Mouse (Mus musculus) small intestine, adult 2 months (tissue): ENCODE measurements around the gene Tekt4.

Experiments used
- CTCF ChIP-seq: fragments of 200-500 bp; IDR thresholded peaks from 2 replicates; pipeline ENCODE4 v1.5.1; 2012; ENCODE audit warnings: low read depth, mild to moderate bottlenecking, control low read depth, inconsistent platforms, low read length, moderate library complexity, mixed read lengths; ENCODE audit not compliant: insufficient replicate concordance, insufficient read length; ENCODE audit errors: extremely low read depth
- POLR2A ChIP-seq: fragments of 200-500 bp; IDR thresholded peaks from 2 replicates; pipeline ENCODE4 v1.6.1; 2012; ENCODE audit warnings: low read depth, mild to moderate bottlenecking, control low read depth, inconsistent platforms, low read length, moderate library complexity

- TF ChIP-seq CTCF (no peak), POLR2A (no peak)
Observed at GRCm38 (mm10) chr17:25445074-25445473, 9.3 kb upstream of the Tekt4 start.
